In the genomic region with DNA sequence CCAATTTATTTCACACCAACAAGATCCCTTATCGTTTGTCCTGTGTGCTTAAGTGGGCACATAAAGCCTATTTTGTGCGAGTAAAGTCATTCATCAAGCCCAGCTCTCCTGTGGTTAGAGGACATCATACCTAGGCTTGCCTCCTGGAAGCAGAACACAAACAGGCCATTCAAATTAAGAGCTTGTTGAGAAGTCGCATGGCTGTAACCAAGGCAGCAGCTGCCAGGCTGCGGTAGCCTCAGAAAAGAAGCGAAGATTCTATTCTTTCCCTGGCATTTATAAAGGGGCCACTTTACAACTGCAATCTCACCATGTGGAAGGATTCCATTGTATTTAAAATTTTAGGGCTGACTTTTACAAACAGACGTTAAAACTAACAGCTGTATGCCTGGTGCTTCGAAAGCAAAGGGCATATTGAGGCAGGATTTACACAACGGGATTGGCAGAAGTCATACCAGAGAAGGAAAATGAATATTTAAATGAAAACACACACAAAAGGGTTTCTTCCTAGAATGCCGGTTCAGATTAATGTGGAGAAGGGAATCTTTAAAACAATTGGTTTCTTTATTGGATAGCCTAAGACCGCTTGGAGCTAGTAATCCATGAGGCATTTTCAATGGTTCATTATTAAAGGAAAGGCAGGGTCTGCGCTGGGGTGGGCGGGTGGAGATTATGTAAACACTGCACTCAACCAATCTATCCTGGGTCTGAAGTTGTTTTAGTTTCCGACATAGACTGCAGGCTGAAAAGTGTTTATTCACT, we compare ENCODE assay signal across 10 mouse cellular contexts.
DNase-seq lines count a peak whose midpoint lies in the region; ATAC-seq and TF ChIP-seq lines count a peak whose summit lies in the region.
"Had no signal": no experiment of that assay in that cellular context is flagged by ENCODE, and none has a peak within 500 bp of the region (broad histone marks: within the 10 kb centered on the region; RNA-seq: fewer than 3 reads in every experiment).

No protein-coding gene starts in this region.

- WGBS in hindbrain, embryonic 14.5 days = 8% methylated on average over 13 of the region's 13 CpGs
- 62% methylated on average over 13 of the region's 13 CpGs for WGBS in liver, postnatal 0 days (ENCODE audit: insufficient replicate concordance)

- H3K4me3 ChIP-seq in gastrocnemius, adult 2 months = peak overlapping the region; percentile 35
- peak overlapping the region; percentile 14 for H3K4me3 ChIP-seq in hindbrain, embryonic 14.5 days (replicated peaks; ENCODE audit: low read length)
- H3K4me3 ChIP-seq in liver, postnatal 0 days (ENCODE audit: low read depth, low read length) = no peak overlapping the region
- H3K4me3 ChIP-seq: heart, embryonic 15.5 days had no signal

- no peak for TF ChIP-seq CTCF in gastrocnemius, adult 2 months (IDR thresholded peaks at IDR 0.05)
- no peak for TF ChIP-seq CTCF in liver, postnatal 0 days (IDR thresholded peaks at IDR 0.05; ENCODE audit: low read depth)

- peaks cover 13% of the 10 kb centered on the region; the same call in 1 of the 2 replicates for H3K27me3 ChIP-seq in hindbrain, embryonic 14.5 days (ENCODE audit: control insufficient read depth, insufficient read depth, low read length)
- H3K27me3 ChIP-seq in liver, postnatal 0 days (ENCODE audit: insufficient read depth, low read length) = no peaks in the 10 kb centered on the region
- H3K27me3 ChIP-seq: heart, embryonic 15.5 days had no signal

- H3K4me2 ChIP-seq in hindbrain, embryonic 14.5 days (replicated peaks) = peak overlapping the region; percentile 46
- no peak overlapping the region for H3K4me2 ChIP-seq in liver, postnatal 0 days (ENCODE audit: low read depth, low read length)
- H3K4me2 ChIP-seq: heart, embryonic 15.5 days had no signal

- intact Hi-C loops in gastrocnemius, adult 2 months (cut with DNase I) = no loop called here

- peak overlapping the region; percentile 6; the same call in 1 of the 2 replicates for H3K9ac ChIP-seq in hindbrain, embryonic 14.5 days
- H3K9ac ChIP-seq in liver, postnatal 0 days (replicated peaks) = no peak overlapping the region
- H3K9ac ChIP-seq: heart, embryonic 15.5 days had no signal

- peak; percentile 91 for ATAC-seq in hindbrain, embryonic 14.5 days (ENCODE audit: low FRiP score)
- no peak for ATAC-seq in liver, postnatal 0 days

- H3K9me3 ChIP-seq in hindbrain, embryonic 14.5 days (ENCODE audit: control insufficient read depth, low read length) = no peaks in the 10 kb centered on the region
- H3K9me3 ChIP-seq in liver, postnatal 0 days (ENCODE audit: low read length) = no peaks in the 10 kb centered on the region
- H3K9me3 ChIP-seq: heart, embryonic 15.5 days had no signal

- no peaks in the 10 kb centered on the region; the same call in 1 of the 2 replicates for H3K4me1 ChIP-seq in hindbrain, embryonic 14.5 days (replicated peaks; ENCODE audit: control insufficient read depth, insufficient read depth, low read length)
- no peaks in the 10 kb centered on the region for H3K4me1 ChIP-seq in liver, postnatal 0 days (ENCODE audit: insufficient read depth)
- H3K4me1 ChIP-seq: heart, embryonic 15.5 days had no signal

- TF ChIP-seq EP300 in liver, postnatal 0 days (IDR thresholded peaks at IDR 0.05; ENCODE audit: low read depth) = no peak

- H3K27ac ChIP-seq in gastrocnemius, adult 2 months = no peak overlapping the region
- H3K27ac ChIP-seq in hindbrain, embryonic 14.5 days = peak overlapping the region; percentile 40
- H3K27ac ChIP-seq in liver, postnatal 0 days (ENCODE audit: low read depth) = no peak overlapping the region
- H3K27ac ChIP-seq: heart, embryonic 15.5 days had no signal

- DNase-seq in gastrocnemius, adult 2 months = no peak
- DNase-seq in gastrocnemius, postnatal 4 days (ENCODE audit: low spot score in 2 of 2) = no peak
- DNase-seq in embryo, embryonic 11 days = peak; percentile 64
- peak; percentile 70 for DNase-seq in hindbrain, embryonic 14.5 days (ENCODE audit: low spot score)
- DNase-seq in neural tube, embryonic 10.5 days (ENCODE audit: extremely low spot score, low spot score) = peak; percentile 16
- no peak for DNase-seq in thymus, postnatal 36 days
- no peak for DNase-seq in spleen, postnatal 36 days (ENCODE audit: low spot score in 2 of 2)
- DNase-seq in liver, postnatal 0 days = no peak
- DNase-seq: thymus, adult 18-20 months had no signal

- no peaks in the 10 kb centered on the region for H3K36me3 ChIP-seq in hindbrain, embryonic 14.5 days (replicated peaks; ENCODE audit: control insufficient read depth, insufficient read depth)
- H3K36me3 ChIP-seq in liver, postnatal 0 days (replicated peaks; ENCODE audit: insufficient read depth, low read length) = no peaks in the 10 kb centered on the region
- H3K36me3 ChIP-seq: heart, embryonic 15.5 days had no signal

Comparison
In these comparisons a context has a peak if more than half of its experiments do, and no peak if none do; other contexts are left out.
1. DNase-seq: peak in embryo, embryonic 11 days (single experiment), hindbrain, embryonic 14.5 days (single experiment) and neural tube, embryonic 10.5 days (single experiment); none in gastrocnemius, adult 2 months (single experiment), gastrocnemius, postnatal 4 days (0 of 2), thymus, postnatal 36 days (0 of 2), spleen, postnatal 36 days (0 of 2) and liver, postnatal 0 days (single experiment).